ENCODE assay signal across 10 mouse cellular contexts in the genomic region with DNA sequence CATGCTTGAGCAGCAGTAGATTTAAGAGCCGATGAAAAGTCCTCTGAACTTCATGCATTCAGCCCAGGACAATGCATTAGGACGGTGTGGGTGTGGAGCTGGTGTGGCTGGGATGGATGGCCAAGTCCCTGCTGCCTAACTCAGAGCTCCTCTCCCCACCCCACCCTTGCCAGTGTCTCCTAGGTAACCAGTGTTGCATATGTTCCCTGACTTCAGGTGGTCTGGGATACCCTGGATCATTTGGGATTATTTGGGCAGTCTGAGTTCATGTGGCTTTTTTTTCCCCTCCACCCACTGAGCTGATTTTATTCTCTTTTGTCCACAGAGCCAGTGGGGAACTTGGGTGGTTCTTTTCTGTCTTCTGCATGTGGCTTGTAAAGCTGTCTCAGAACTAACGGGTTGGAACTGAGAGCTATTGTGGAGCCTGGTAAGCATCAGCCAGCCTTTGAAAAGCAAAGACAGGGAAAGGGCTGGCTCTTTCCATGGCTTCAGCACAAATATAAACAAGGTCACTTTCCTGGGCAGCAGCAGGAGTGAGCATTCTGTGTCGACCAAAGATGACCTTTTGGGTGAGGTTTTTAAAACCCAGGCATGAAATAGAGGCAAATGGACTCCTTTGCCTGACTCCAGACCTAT.
DNase-seq lines count a peak whose midpoint lies in the region; ATAC-seq and TF ChIP-seq lines count a peak whose summit lies in the region.
"Had no signal": no experiment of that assay in that cellular context is flagged by ENCODE, and none has a peak within 500 bp of the region (broad histone marks: within the 10 kb centered on the region; RNA-seq: fewer than 3 reads in every experiment).

No protein-coding gene starts in this region.

- H3K9ac ChIP-seq in forebrain, embryonic 14.5 days (ENCODE audit: low read length) = no peak overlapping the region
- no peak overlapping the region for H3K9ac ChIP-seq in limb, embryonic 14.5 days (ENCODE audit: low read depth, low read length, severe bottlenecking)

- peak; percentile 54 for ATAC-seq in Patski
- peak; percentile 52; the same call in 1 of the 2 replicates for ATAC-seq in forebrain, embryonic 14.5 days
- peak; percentile 41; the same call in 1 of the 2 replicates for ATAC-seq in limb, embryonic 14.5 days (ENCODE audit: low FRiP score, low read depth)

- TF ChIP-seq CTCF in Patski (IDR thresholded peaks at IDR 0.05) = no peak
- no peak for TF ChIP-seq CTCF in left cerebral cortex, adult 2 months (IDR thresholded peaks at IDR 0.05)

- H3K27me3 ChIP-seq in Patski = peaks cover 19% of the 10 kb centered on the region
- no peaks in the 10 kb centered on the region for H3K27me3 ChIP-seq in forebrain, embryonic 14.5 days (replicated peaks; ENCODE audit: control insufficient read depth, insufficient read depth, low read length)
- no peaks in the 10 kb centered on the region for H3K27me3 ChIP-seq in limb, embryonic 14.5 days (ENCODE audit: control insufficient read depth, insufficient read depth, low read length)

- peak; percentile 14 for DNase-seq in gastrocnemius, postnatal 25 days
- DNase-seq in gastrocnemius, postnatal 4 days (ENCODE audit: low spot score in 2 of 2) = no peak
- DNase-seq in Patski (ENCODE audit: low read depth, low spot score) = no peak
- DNase-seq in forebrain, embryonic 14.5 days (ENCODE audit: low spot score) = peak; percentile 23
- DNase-seq in limb, embryonic 14.5 days (ENCODE audit: low spot score) = peak; percentile 15
- no peak for DNase-seq in c-Kit-positive CD71-positive TER-119-positive erythroid progenitor cells, embryonic 14.5 days (ENCODE audit: low spot score)
- no peak for DNase-seq in left cerebral cortex, adult 2 months (ENCODE audit: extremely low spot score in 1 of 2, low spot score in 2 of 2)
- DNase-seq in T-cell, adult 2 months (ENCODE audit: low spot score) = no peak
- DNase-seq: cerebellum, adult 11-12 months; lung, postnatal 36 days had no signal

- CTCF ChIA-PET in Patski (lab: Charles Lee) = interaction anchor here (0.7 kb wide), 1 partner anchor 11 kb away, joined by 3 read pairs; no protein-coding TSS in a partner anchor

- no peak for TF ChIP-seq POLR2A in limb, embryonic 14.5 days (IDR thresholded peaks at IDR 0.05; ENCODE audit: borderline replicate concordance, extremely low read depth, insufficient read depth, insufficient read length)

- H3K36me3 ChIP-seq in forebrain, embryonic 14.5 days (ENCODE audit: control insufficient read depth, insufficient read depth, low read length) = no peaks in the 10 kb centered on the region
- no peaks in the 10 kb centered on the region for H3K36me3 ChIP-seq in limb, embryonic 14.5 days (ENCODE audit: control insufficient read depth, insufficient read depth, low read length)

- H3K27ac ChIP-seq in forebrain, embryonic 14.5 days (ENCODE audit: low read depth, low read length) = no peak overlapping the region
- H3K27ac ChIP-seq in limb, embryonic 14.5 days (replicated peaks; ENCODE audit: low read depth, low read length) = no peak overlapping the region
- H3K27ac ChIP-seq in left cerebral cortex, adult 2 months = no peak overlapping the region

- 2% methylated on average over 4 of the region's 4 CpGs for WGBS in forebrain, embryonic 14.5 days
- WGBS in limb, embryonic 14.5 days = 9% methylated on average over 4 of the region's 4 CpGs

- H3K9me3 ChIP-seq in forebrain, embryonic 14.5 days (replicated peaks; ENCODE audit: control insufficient read depth, low read length) = no peaks in the 10 kb centered on the region
- no peaks in the 10 kb centered on the region for H3K9me3 ChIP-seq in limb, embryonic 14.5 days (ENCODE audit: control insufficient read depth, low read length)

- in situ Hi-C loops in Patski (cut with MboI; ENCODE audit: low pct_unique_long_range_greater_than_20kb) = no loop called here

- POLR2A ChIA-PET in Patski (lab: Charles Lee) = no interaction called here

- intact Hi-C loops in left cerebral cortex, adult 2 months (cut with DNase I) = no loop called here

- H3K4me3 ChIP-seq in forebrain, embryonic 14.5 days (ENCODE audit: low read depth, low read length) = no peak overlapping the region
- H3K4me3 ChIP-seq in limb, embryonic 14.5 days (replicated peaks; ENCODE audit: low read length) = no peak overlapping the region
- H3K4me3 ChIP-seq in left cerebral cortex, adult 2 months = no peak overlapping the region

- no peak overlapping the region for H3K4me2 ChIP-seq in forebrain, embryonic 14.5 days (ENCODE audit: low read length)
- H3K4me2 ChIP-seq in limb, embryonic 14.5 days (replicated peaks; ENCODE audit: low read depth, low read length, severe bottlenecking) = 0 out of 2 replicates have a peak overlapping the region, but pooled peaks have one; percentile 22

- H3K4me1 ChIP-seq in forebrain, embryonic 14.5 days (ENCODE audit: control insufficient read depth, insufficient read depth, low read length) = peaks cover 2% of the 10 kb centered on the region; the same call in 1 of the 2 replicates
- peaks cover 14% of the 10 kb centered on the region for H3K4me1 ChIP-seq in limb, embryonic 14.5 days (ENCODE audit: control insufficient read depth, insufficient read depth, low read length)

Comparison
In these comparisons a context has a peak if more than half of its experiments do, and no peak if none do; other contexts are left out.
1. DNase-seq: peak in gastrocnemius, postnatal 25 days (single experiment), forebrain, embryonic 14.5 days (single experiment) and limb, embryonic 14.5 days (single experiment); none in gastrocnemius, postnatal 4 days (0 of 2), Patski (single experiment), c-Kit-positive CD71-positive TER-119-positive erythroid progenitor cells, embryonic 14.5 days (single experiment), left cerebral cortex, adult 2 months (0 of 2) and T-cell, adult 2 months (single experiment).
2. Peak in every context shown above with its lines, with median percentiles within 50 percentile points of each other: ATAC-seq.